Mouse (Mus musculus): Measurements from ENCODE around the gene Epha3.

GRCm38 (mm10) chr16:63552531-63552930, 311.4 kb downstream of the Epha3 start:
- no peak for TF ChIP-seq POLR2A (IDR thresholded peaks at IDR 0.05; ENCODE audit: extremely low read depth, insufficient read depth, low read length)
- TF ChIP-seq CTCF (IDR thresholded peaks at IDR 0.05; ENCODE audit: extremely low read depth, insufficient read depth, low read length) = no peak

Measured in cortical plate, adult 2 months (tissue).